Mouse (Mus musculus) 3134 (cell line): ENCODE results near the gene Gpr176.

ENCODE experiments used
- DNase-seq: peaks from one replicate; pipeline ENCODE4 v3.0.0-alpha.2; 2011; ENCODE audit warnings: low spot score; ENCODE audit not compliant: insufficient read length; ENCODE audit errors: extremely low read depth

Gpr176 gene

DNA sequence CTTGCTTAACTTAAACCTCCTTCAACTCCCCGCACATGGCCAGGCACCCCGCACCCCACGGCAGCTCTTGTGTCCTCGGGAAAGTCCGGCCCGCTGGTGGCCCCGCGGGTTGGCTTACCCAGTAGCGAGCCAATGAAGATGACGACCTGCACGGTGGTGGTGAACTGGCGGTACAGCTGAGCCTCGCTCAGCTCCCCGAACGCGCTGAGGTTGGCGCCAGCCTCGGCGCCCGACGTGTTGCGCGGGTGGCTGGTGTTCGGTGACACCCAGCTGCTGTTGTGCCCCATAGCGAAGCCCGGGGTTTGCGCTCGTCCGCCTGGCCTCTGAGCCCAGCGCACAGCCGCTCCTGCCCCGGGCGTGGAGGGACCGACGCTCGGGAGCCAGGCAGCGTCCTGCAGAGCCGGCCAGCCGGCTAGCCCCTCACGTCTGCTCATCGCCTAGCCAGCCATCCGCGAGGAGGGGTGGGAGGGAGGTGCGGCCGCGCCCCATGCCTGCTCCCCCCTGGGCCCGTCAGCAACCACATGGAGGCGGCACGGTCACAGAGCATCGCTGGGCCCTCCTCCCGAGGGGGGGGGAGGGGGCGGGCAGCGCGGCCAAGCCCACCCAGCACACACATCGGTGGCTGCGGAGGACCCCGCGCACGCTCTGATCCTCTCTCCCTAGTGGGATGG is at the start of gene Gpr176:
Gene Gpr176, minus strand, starts transcription at position 519 of the 671 bp plus-strand sequence.
- DNase-seq = no peak

DNA sequence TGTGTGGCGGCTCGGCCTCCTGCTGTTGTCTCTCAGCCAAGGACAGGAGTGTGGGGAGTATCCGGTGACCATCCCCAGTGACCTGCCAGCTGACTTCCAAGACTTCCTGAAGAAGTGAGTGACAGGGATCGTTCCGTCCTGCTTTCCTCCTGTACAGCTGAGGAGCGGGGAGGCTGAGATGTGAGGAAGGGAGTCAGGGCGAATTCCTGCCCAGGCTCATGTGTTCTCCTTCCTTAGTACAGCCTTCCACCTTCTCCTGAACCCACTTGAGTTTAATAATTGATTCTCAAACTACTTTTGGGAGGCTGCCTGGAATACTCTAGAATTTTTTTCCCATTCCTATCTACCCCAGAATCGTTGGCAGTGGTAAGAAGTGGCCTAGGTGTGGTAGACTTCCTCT is 49.2 kb upstream of the Gpr176 start:
- DNase-seq = no peak

DNA sequence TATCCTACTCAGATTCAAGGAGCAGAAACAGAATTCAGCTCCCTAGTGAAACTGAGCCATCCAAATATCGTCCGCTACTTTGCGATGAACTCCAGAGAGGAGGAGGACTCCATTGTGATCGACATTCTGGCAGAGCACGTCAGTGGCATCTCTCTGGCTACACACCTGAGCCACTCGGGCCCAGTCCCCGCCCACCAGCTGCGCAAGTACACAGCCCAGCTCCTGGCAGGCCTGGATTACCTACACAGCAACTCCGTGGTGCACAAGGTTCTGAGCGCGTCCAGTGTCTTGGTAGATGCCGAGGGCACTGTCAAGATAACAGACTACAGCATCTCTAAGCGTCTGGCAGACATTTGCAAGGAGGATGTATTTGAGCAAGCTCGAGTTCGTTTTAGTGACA is 48.7 kb upstream of the Gpr176 start:
- no peak for DNase-seq

DNA sequence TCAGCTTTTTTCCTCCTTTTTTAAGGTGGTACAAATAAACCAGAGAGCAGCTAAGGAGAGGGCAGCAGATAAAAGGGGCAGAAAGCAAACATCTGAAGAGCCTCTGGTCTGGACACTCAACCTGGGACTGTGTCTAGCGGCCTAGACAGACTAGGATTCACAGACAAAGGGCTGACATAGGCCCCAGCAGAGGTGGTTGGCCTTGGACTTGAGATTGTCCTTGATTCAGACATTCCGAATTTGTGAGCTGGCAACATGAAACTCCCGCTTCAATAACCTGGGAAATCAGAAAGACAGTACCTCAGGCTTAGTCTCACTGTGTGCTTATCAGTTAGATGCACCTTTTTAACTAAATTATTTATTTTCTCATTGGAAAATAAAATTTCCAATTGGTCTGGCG is 44.9 kb upstream of the Gpr176 start:
- no peak for DNase-seq

DNA sequence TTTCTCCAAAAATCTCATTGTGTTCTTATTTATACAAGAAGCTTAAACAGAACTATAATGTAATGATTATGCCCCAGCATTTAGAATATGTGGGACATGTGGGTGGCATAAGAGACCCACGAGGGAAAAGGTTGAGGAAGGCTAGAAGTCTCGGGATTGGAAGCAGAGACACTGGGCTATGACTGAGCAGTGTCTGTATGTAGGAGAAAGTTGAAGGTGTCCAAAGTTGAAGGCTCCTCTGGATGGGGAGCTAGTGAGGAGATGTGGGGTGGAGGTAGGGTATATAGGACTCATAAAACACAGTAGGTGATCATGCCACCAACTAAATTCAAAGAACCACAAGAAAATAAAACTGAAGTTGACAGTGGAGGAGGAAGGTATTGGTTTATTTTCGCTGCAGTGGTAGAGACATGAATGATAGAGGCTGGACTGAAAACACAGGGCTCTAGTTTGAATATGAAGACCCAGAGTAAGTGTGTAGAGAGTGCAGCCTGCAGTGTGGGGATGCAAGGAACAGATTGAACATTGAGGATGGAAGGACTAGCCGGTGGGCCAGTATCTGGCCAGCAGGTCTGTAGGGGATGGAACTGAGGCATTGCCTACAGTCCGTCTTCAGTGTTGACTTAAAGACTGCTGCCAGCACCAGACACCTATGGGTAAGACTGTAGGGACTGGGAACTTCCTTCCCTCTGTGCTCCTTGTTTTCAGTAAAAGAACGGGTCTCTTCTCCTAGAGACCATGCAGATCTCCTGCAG is 42.6 kb upstream of the Gpr176 start:
- no peak for DNase-seq

DNA sequence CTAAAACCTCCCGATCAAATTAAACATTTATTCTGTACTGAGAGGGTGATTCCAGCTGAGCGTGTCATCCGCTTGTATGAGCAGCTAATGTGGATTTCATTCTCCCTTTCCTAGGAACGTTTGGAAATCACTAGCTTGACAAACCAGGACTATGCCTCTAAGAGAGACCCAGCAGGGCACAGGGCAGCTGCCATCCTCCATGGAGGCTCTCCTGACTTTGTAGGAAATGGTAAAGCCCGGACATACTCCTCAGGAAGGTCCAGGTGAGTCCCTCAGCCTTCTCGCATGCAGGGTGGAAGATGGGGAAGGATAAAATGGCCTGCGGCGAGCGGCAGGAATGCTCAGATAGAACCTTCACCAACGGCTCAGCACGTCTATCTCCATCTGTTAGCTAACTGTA is 39.6 kb upstream of the Gpr176 start:
- DNase-seq = no peak

DNA sequence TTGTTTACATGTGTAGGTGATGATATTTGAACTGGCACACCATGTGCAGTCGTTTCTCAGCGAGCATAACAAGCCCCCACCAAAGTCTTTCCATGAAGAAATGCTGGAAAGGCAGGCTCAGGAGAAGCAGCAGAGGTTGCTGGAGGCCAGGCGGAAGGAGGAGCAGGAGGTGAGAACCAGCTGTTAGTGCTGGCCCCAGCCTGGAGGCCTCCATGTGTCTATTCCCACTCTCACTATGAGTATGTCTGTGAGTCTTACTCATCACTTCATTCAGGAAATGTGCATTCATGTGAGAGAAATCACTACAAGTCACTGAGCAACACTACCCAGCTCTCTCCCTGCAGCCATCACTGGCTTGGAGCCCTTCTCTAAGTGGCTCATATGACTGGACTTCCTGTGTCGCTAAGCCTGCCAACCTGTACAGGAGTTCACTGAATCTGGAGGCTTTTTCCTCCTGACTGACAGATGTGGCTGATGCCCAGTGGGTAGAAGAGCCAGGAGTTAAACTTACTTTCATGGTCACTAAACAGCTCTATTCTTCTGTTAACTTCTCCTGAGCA is 35.2 kb upstream of the Gpr176 start:
- DNase-seq = peak; percentile 25

DNA sequence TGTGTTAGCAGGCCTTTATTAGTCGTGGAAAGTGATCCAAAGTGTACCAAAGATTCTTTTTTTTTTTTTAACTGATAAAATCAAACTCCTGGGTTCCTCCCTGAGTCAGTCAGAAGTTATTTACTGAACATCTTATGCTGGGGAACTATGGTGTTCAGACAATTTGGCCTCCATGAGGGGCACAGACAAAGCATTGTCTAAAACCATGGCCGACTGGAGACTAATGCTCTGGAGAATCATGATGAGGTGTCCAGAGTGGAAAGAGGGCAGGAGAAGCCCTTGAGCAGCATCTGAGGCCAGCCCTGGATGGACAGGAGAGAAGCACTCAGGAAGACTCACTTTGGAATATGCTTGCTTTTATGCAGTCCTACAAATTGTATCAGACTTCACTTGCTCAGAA is 33.6 kb upstream of the Gpr176 start:
- no peak for DNase-seq

DNA sequence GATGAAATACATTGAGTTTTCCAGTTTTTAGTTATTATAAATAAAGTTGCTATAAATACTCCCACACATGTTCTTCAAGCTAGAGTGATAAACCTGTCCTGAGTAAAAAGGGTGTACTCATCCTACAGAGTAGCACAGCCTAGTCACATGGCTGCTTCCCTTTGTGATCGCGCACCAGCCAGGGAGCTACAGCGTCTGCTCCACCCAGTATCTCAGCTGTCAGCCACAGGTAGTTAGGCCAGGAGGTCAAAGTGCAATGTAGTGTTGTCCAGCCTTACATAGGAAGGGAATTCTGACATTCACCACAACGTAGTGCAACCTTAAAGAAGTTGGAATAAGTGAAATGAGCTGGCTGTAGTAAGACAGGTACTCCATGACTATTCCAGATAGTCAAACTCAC is 32.3 kb upstream of the Gpr176 start:
- DNase-seq = no peak

DNA sequence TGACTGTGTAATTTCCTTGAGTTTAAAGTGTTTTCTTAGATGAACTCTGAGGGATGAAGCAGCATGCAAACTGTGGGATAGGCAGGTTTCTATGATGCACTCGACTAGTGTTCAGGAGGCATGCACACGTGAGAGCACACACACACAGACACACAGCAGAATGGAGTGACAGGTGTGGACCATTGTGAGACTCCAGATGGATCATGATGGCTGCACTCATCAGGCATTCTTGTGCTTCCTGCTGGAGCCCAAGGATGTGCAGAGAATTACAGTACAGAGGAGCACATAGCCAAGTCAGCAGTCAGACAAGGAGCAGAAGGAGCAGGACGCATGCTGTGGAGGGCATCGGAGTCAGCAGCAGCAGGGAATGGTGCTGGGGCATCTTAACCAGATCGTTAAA is 31.1 kb upstream of the Gpr176 start:
- DNase-seq = no peak

DNA sequence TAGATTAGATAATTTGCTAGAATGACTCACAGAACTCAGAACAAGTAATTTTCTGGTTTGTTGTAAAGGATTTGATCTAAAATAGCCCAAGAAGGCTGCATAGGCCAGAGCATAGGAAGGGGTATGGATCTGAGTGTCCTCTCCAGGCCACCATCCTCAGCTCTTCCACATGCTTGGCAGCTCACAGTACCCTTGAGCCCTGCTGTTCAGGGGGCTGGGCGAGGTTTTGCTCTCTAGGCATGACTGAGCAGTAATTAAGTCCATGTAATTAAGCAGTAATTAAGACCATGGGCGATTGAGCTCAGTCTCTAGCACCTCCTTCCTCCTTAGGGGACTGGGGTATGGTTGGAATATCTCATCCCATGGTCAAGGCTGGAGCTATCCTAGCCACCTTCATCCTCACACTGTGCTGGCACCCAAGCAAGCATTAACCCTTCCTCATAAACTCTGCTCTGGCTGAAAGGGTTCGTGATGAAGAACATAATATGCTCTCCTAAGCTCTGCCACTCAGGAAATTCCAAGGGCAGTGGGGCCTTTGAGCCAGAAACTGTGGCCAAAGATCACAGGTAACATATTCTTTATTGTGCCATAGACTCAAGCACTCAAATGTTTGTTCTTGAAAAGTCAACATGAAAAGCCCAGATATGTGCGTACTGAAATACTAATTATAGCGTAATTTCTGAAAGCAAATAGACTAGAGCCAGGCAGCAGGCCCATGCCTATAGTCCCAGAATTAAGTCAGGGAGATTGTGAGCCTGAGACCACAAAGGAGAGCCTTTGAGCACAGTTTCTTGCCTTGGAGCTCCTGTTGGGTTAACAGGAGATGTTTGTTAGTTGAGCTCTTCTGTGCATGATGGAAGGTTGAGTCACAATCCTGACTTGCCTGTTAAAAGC is 28.9 kb upstream of the Gpr176 start:
- DNase-seq = no peak

DNA sequence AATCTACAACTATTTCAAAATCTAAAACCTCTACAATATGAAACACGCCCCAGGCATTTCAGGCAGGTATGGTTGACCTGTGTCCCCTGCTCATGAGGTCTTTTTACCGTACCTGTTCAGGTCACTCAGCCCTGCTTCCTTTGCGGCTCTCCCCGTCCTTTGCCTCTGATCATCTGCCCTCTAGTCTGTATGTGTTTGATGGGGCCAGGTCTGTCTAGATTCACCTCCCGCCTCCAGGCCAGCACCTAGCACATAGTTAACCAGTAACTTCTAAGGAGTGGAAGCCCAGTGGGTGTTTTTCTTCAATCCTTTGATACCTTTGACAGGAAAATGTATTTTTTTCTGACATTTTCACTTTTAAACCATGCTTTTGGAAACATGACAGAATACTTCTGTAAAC is 26.5 kb upstream of the Gpr176 start:
- no peak for DNase-seq

DNA sequence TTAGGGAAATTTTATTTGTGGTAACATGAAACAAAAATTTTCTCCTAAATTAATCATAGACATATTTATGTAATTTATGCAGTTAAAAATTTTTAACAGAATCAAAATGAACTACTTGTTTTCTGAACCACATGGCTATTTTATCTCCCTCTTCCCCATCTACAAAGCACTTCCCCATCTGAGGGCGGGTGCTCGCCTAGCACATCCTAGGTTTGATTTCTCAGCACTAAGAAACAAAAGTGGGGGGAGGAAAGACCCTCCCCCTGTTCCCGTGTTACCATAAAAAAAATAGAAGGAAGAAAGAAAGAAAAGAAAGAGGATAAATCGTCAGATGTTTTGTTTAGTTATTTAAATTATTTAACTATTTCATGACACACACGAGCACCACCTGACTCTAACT is 18.0 kb upstream of the Gpr176 start:
- no peak for DNase-seq

DNA sequence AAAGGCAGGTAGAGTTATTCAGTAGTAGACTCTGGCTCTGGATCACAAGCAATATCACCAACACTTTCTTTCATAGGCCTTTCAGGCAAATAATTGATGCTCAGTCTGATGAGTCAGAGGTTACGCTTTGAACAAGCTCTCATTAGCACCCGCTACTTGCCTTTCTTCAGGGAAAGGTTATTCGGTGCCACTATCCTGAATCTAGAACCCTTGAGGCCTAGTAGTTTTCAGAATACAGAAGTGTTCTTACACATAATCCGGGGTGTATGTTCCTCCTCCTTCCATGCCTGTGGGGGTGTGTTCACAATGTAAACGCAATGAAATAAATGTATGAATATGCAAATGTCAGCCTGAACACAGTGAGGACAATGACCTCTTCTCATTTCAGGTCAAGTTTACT is 16.9 kb upstream of the Gpr176 start:
- DNase-seq = no peak

DNA sequence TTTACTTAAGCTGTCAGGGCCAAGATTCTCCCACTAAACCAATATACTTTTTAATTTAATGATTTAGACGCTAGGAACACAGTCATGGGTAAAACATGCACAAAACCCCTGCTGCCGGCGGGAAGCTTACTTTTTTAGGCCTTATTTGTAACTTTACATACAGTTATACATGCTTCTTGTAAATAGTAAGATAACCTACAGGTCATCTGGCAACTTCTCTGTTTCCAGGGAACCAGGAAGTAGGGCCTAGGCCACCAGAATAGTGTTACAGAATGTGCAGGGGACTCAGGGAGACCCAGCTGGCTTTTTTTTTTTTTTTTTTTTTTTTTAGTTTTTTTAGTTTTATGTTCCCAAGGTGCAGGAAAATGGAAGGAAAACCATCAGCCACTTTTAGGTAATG is 16.4 kb upstream of the Gpr176 start:
- DNase-seq = no peak

DNA sequence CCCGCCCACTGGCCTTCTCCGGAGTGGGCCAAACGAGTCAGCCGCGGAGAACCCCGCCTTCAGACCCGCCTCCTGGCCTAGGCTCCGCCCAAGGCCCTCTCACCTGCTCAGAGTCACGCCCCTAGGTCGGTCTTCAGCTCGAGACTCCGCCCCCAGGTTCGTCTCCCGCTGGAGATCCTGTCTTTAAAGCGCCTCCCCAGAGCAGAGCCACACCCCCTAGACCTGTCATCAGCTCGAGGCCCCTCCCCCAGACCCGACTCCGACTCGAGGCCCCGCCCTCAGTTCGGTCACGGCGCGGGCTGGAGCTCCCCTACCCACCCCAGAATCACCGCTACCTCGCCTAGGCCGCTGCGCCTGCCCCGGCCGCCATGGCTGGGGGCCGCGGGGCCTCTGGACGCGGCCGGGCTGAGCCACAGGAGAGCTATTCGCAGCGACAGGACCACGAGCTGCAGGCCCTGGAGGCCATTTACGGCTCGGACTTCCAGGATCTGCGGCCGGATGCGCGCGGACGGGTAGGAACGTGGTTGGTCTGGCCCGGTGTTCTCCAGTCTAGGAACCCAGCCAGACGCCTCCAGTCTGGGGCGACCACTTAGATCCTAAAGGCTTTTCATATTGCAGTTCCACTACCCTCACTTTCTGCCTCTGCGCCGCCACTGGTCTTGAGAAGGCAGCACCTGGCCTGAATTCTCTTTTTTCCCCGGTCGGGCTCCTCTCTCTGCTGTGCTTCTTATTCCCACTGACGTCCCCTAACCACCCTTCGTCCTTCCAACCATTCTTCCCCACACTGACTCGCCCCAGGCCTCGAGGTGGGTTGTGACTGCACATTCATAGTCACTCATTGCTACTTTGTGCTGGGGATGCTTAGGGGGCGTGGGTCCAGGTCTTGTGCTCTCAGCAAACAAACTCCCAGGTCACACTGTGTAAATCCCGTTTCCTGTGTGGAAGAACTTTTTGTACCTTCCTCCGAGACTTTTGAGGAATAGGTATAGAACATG is 15.4 kb upstream of the Gpr176 start, which contains the start of gene Eif2ak4:
Gene Eif2ak4, plus strand, starts transcription at position 278 of the 995 bp plus-strand sequence.
- peak; percentile 99 for DNase-seq

DNA sequence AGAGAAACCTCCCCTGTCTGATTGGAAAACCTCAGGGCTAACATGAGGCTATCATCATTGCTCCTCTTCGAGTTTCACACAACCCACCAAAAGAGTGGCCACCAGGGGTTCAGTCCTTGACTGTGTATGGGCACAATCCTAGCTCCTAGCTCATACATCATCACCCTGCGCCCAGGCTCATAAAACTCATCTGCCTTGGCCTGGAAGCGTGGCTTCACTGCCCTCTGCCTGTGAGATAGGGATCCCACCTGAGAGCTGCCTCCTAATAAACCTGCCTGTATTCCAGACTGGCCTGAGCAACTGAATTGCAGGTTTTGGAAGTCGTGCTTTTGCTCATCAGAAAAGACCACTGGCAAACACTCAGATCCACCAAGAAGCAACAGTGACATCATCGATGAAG is 10.2 kb upstream of the Gpr176 start:
- DNase-seq = no peak

DNA sequence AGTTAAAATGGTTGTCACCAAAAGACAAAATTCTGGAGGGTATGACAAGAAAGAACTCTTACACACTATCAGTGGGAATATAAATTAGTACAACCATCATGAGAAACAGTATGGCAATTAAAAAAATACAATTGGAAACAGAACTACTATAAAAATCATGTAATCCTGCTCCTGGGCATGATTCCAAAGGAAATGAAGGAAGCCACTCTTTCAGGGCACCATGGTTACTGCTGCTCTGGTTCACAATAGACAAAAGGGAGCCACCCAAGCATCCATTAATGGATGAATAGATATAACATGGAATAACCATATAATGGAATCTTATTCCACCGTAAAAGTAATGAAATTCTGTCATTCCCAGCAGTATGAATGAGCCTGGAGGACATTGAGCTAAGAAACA is 6.5 kb upstream of the Gpr176 start:
- DNase-seq = no peak

DNA sequence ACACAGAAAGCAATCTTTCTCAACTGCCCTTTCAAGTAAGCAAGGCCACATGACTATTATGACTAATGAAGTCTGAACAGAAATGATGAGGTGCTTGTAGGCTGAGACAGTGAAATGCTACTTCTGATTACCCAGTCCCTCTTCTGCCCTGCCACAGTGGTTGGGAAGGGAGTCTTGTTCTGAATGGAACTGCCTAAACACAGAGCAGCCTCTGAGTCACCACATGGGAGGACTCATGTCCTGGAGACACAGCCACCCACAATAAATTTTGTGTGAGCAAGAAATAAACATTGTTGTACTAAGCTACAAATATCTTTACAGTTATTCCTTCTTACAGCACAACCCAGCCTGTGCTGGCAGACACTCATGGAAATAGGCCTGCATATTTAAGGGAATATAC is 2.7 kb upstream of the Gpr176 start:
- peak; percentile 37 for DNase-seq

DNA sequence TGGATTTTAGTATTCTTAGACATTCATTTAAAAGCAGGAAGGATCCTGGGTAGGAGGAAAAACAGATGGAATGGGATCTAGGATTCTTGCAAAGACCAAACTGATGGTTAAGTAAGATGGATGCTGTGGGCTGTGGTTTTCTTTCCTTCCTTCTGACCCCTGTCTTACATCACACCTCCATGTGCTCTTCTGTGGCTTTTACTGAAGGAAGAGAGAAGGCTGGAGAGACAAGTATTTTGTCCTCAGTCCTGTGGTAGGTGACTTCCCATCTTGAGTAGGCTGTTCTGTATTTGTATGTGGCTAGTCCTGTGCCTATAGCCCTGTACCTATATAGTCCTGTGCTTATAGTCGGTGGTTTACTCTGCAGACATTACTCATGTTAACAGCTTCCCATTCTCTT is 2.3 kb upstream of the Gpr176 start:
- no peak for DNase-seq
